Comparison of ENCODE assay signal across 13 mouse cellular contexts in the genomic region with DNA sequence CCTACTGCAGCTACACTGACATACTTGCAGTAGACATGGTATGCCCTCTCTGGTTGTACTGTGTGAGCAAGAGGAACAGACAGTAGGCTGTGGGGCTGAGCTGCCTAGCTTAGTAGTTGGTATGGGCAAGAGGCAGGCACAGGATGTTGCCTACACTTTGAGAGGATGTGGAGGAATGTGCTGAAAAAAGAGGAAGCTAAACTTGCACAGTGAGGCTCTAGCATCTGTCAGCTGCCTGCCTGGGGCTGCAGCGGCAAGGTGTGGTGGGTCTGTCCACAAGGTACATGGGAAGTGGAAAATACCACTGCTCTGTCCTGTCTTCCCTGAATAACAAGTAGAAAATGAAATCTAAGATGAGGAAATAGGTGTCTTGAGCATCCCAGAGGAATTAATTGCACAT. TPM values are rescaled to one million over a fixed set of nuclear protein-coding genes. Genes with fewer than 3 reads are reported as not detected.
DNase-seq lines count a peak whose midpoint lies in the region; TF ChIP-seq lines count a peak whose summit lies in the region.
"Had no signal": no experiment of that assay in that cellular context is flagged by ENCODE, and none has a peak within 500 bp of the region (broad histone marks: within the 10 kb centered on the region; RNA-seq: fewer than 3 reads in every experiment).

No protein-coding gene starts in this region.

- H3K4me3 ChIP-seq in bone marrow, adult 2 months (replicated peaks; ENCODE audit: control insufficient read depth, low read depth, low read length), result no peak overlapping the region
- H3K4me3 ChIP-seq in macrophage (ENCODE audit: inconsistent target), result no peak overlapping the region
- H3K4me3 ChIP-seq in forebrain, embryonic 10.5 days, result no peak overlapping the region
- H3K4me3 ChIP-seq: hindbrain, embryonic 13.5 days; myocyte had no signal

- WGBS in bone marrow, adult 2 months, result 10% methylated on average over 1 of the region's 1 CpGs
- 0% methylated on average over 1 of the region's 1 CpGs for WGBS in macrophage (ENCODE audit: missing documents)
- WGBS in forebrain, embryonic 10.5 days, result 89% methylated on average over 1 of the region's 1 CpGs

- H3K79me2 ChIP-seq in macrophage (ENCODE audit: inconsistent target), result no peaks in the 10 kb centered on the region

- peak; percentile 39 to 42 for DNase-seq in left cerebral cortex, adult 18-20 months (ENCODE audit: low spot score in 2 of 2)
- no peak for DNase-seq in left cerebral cortex, adult 11 months (ENCODE audit: low spot score)
- peak; percentile 83 for DNase-seq in A20 (ENCODE audit: low read depth, low spot score)
- no peak for DNase-seq in forebrain, embryonic 10.5 days (ENCODE audit: extremely low spot score, low spot score)
- DNase-seq in cerebellum, adult 9-10 months, result no peak
- DNase-seq in cerebellum, adult 11 months, result no peak
- DNase-seq: cerebellum, postnatal 36 days; lung, postnatal 14 days had no signal

- H3K27me3 ChIP-seq in forebrain, embryonic 10.5 days (ENCODE audit: poor library complexity, severe bottlenecking), result no peaks in the 10 kb centered on the region

- no peaks in the 10 kb centered on the region for H3K9me3 ChIP-seq in forebrain, embryonic 10.5 days
- H3K9me3 ChIP-seq: hindbrain, embryonic 13.5 days had no signal

- no peak for TF ChIP-seq CTCF in bone marrow, adult 2 months (IDR thresholded peaks at IDR 0.05; ENCODE audit: control insufficient read depth, insufficient read depth, low read length)

- no peak for TF ChIP-seq POLR2A in bone marrow, adult 2 months (IDR thresholded peaks at IDR 0.05; ENCODE audit: borderline replicate concordance, control insufficient read depth, low read depth, low read length)

- peak overlapping the region; percentile 77 for H3K27ac ChIP-seq in bone marrow, adult 2 months (ENCODE audit: control insufficient read depth, insufficient read depth, low read depth, low read length, poor library complexity)
- H3K27ac ChIP-seq in macrophage, result peak overlapping the region; percentile 2; the same call in 1 of the 2 replicates
- H3K27ac ChIP-seq in forebrain, embryonic 10.5 days, result no peak overlapping the region
- H3K27ac ChIP-seq: hindbrain, embryonic 13.5 days; kidney, postnatal 0 days had no signal

- peaks cover 15% of the 10 kb centered on the region for H3K4me1 ChIP-seq in bone marrow, adult 2 months (ENCODE audit: control insufficient read depth, insufficient read depth, low read length)
- peaks cover 16% of the 10 kb centered on the region for H3K4me1 ChIP-seq in forebrain, embryonic 10.5 days

- peaks cover 49% of the 10 kb centered on the region for H3K36me3 ChIP-seq in macrophage (ENCODE audit: inconsistent target)
- H3K36me3 ChIP-seq in forebrain, embryonic 10.5 days (replicated peaks), result peaks cover 96% of the 10 kb centered on the region

RNA-seq across cellular contexts. Expression of a gene that starts 6.5 kb away (rescaled TPM):
- 10 to 100 TPM; 19.0 to 22.3 TPM for total RNA-seq in left cerebral cortex, adult 18-20 months (2021)
- 32.4 and 91.7 TPM in 2 replicates for polyA plus RNA-seq in bone marrow, adult 2 months (2011; ENCODE audit: insufficient read depth, insufficient read length, low replicate concordance, missing spikeins)
- 10 to 100 TPM in 22 of 26 experiments, 1 to 10 TPM in 4; 4.4 to 53.3 (median 21.1) TPM for total RNA-seq in macrophage (2018; cell fraction: chromatin; rRNA removed)
- 10 to 100 TPM; 12.8 to 29.1 (median 19.8) TPM for total RNA-seq in macrophage (2018; cell fraction: cytosol; rRNA removed)
- total RNA-seq in macrophage (2018; cell fraction: nucleus; rRNA removed), result 10 to 100 TPM in 22 of 26 experiments, 1 to 10 TPM in 4; 6.9 to 38.6 (median 17.5) TPM
- 11.4 to 23.0 TPM (median 20.3 TPM) in 3 replicates for polyA plus RNA-seq in macrophage (2018)
- 42.0 and 50.7 TPM in 2 replicates for polyA plus RNA-seq in forebrain, embryonic 10.5 days (2016; fragmentation: Nextera tagmentation; extraction: Ambion mirVana)

RNA-seq across cellular contexts. Expression of a gene that starts 9.9 kb away (rescaled TPM):
- total RNA-seq in left cerebral cortex, adult 18-20 months (2021), result 10 to 100 TPM; 50.9 to 60.8 TPM
- 21.7 and 63.2 TPM in 2 replicates for polyA plus RNA-seq in bone marrow, adult 2 months (2011; ENCODE audit: insufficient read depth, insufficient read length, low replicate concordance, missing spikeins)
- total RNA-seq in macrophage (2018; cell fraction: chromatin; rRNA removed), result 10 to 100 TPM in 21 of 26 experiments, 1 to 10 TPM in 5; 4.4 to 82.2 (median 27.6) TPM
- 100 to 1,000 TPM in 6 of 26 experiments, 10 to 100 TPM in 20; 38.6 to 130 (median 74.2) TPM for total RNA-seq in macrophage (2018; cell fraction: cytosol; rRNA removed)
- 10 to 100 TPM; 12.8 to 76.0 (median 32.1) TPM for total RNA-seq in macrophage (2018; cell fraction: nucleus; rRNA removed)
- 37.5 to 79.0 TPM (median 76.6 TPM) in 3 replicates for polyA plus RNA-seq in macrophage (2018)
- polyA plus RNA-seq in forebrain, embryonic 10.5 days (2016; fragmentation: Nextera tagmentation; extraction: Ambion mirVana), result 70.9 and 71.8 TPM in 2 replicates

RNA-seq across cellular contexts. Expression of a gene that starts 22.3 kb away (rescaled TPM):
- total RNA-seq in left cerebral cortex, adult 18-20 months (2021), result 100 to 1,000 TPM; 128 to 136 TPM
- polyA plus RNA-seq in bone marrow, adult 2 months (2011; ENCODE audit: insufficient read depth, insufficient read length, low replicate concordance, missing spikeins), result 15.9 and 17.7 TPM in 2 replicates
- total RNA-seq in macrophage (2018; cell fraction: chromatin; rRNA removed), result 10 to 100 TPM; 22.3 to 68.0 (median 42.6) TPM
- total RNA-seq in macrophage (2018; cell fraction: cytosol; rRNA removed), result 10 to 100 TPM; 27.5 to 50.7 (median 39.1) TPM
- total RNA-seq in macrophage (2018; cell fraction: nucleus; rRNA removed), result 10 to 100 TPM; 28.3 to 71.2 (median 43.9) TPM
- polyA plus RNA-seq in macrophage (2018), result 22.0 to 38.9 TPM (median 30.1 TPM) in 3 replicates
- polyA plus RNA-seq in forebrain, embryonic 10.5 days (2016; fragmentation: Nextera tagmentation; extraction: Ambion mirVana), result 28.3 and 30.2 TPM in 2 replicates

RNA-seq across cellular contexts. Expression of a gene that starts 29.4 kb away (rescaled TPM):
- total RNA-seq in left cerebral cortex, adult 18-20 months (2021), result under 1 TPM; 0.91 to 0.95 TPM
- 0.56 and 3.6 TPM in 2 replicates for polyA plus RNA-seq in bone marrow, adult 2 months (2011; ENCODE audit: insufficient read depth, insufficient read length, low replicate concordance, missing spikeins)
- 10 to 100 TPM in 14 of 26 experiments, 1 to 10 TPM in 12; 1.1 to 44.1 (median 13.9) TPM for total RNA-seq in macrophage (2018; cell fraction: chromatin; rRNA removed)
- 100 to 1,000 TPM in 9 of 26 experiments, 10 to 100 TPM in 17; 16.2 to 215 (median 57.2) TPM for total RNA-seq in macrophage (2018; cell fraction: cytosol; rRNA removed)
- total RNA-seq in macrophage (2018; cell fraction: nucleus; rRNA removed), result 100 to 1,000 TPM in 13 of 26 experiments, 10 to 100 TPM in 13; 10.9 to 317 (median 79.4) TPM
- polyA plus RNA-seq in macrophage (2018), result 9.3 to 44.3 TPM (median 27.8 TPM) in 3 replicates
- polyA plus RNA-seq in forebrain, embryonic 10.5 days (2016; fragmentation: Nextera tagmentation; extraction: Ambion mirVana), result 0.04 TPM in 1 of 2 replicates, not detected in the other
- polyA plus RNA-seq: myocyte had no signal

RNA-seq across cellular contexts. Expression of a gene that starts 35.1 kb away (rescaled TPM):
- total RNA-seq in left cerebral cortex, adult 18-20 months (2021), result 1 to 10 TPM; 3.6 to 3.8 TPM
- 0.99 and 1.9 TPM in 2 replicates for polyA plus RNA-seq in bone marrow, adult 2 months (2011; ENCODE audit: insufficient read depth, insufficient read length, low replicate concordance, missing spikeins)
- 1 to 10 TPM in 13 of 26 experiments, under 1 TPM in 10, not detected in 3; 0.19 to 3.7 (median 1.1) TPM for total RNA-seq in macrophage (2018; cell fraction: chromatin; rRNA removed)
- 1 to 10 TPM in 6 of 26 experiments, under 1 TPM in 20; 0.19 to 2.5 (median 0.81) TPM for total RNA-seq in macrophage (2018; cell fraction: cytosol; rRNA removed)
- 1 to 10 TPM in 15 of 26 experiments, under 1 TPM in 11; 0.34 to 3.5 (median 1.1) TPM for total RNA-seq in macrophage (2018; cell fraction: nucleus; rRNA removed)
- polyA plus RNA-seq in macrophage (2018), result 0.34 to 0.83 TPM (median 0.61 TPM) in 3 replicates
- 6.8 and 8.0 TPM in 2 replicates for polyA plus RNA-seq in forebrain, embryonic 10.5 days (2016; fragmentation: Nextera tagmentation; extraction: Ambion mirVana)

Comparison
In these comparisons a context has a peak if more than half of its experiments do, and no peak if none do; other contexts are left out.
1. DNase-seq: peak in left cerebral cortex, adult 18-20 months (2 of 2) and A20 (single experiment); none in left cerebral cortex, adult 11 months (single experiment), forebrain, embryonic 10.5 days (single experiment), cerebellum, adult 9-10 months (single experiment) and cerebellum, adult 11 months (single experiment).